24 mouse cellular contexts compared by ENCODE assay signal in genomic region chr1:132348401-132348800, GRCm38 (mm10). TPM values are rescaled to one million over a fixed set of nuclear protein-coding genes. Genes with fewer than 3 reads are reported as not detected.
"Had no signal": no experiment of that assay in that cellular context is flagged by ENCODE, and none has a peak within 500 bp of the region (broad histone marks: within the 10 kb centered on the region; RNA-seq: fewer than 3 reads in every experiment).

No protein-coding gene starts in this region.

- H3K27me3 ChIP-seq: heart, embryonic 12.5 days; hindbrain, embryonic 12.5 days; intestine, embryonic 15.5 days; limb, embryonic 12.5 days had no signal

- H3K36me3 ChIP-seq: heart, embryonic 10.5 days; heart, embryonic 12.5 days; hindbrain, embryonic 12.5 days; intestine, embryonic 15.5 days; limb, embryonic 10.5 days; limb, embryonic 12.5 days had no signal

- H3K9ac ChIP-seq: heart, embryonic 12.5 days; hindbrain, embryonic 12.5 days; hindbrain, embryonic 14.5 days; intestine, embryonic 15.5 days; limb, embryonic 12.5 days; liver, embryonic 13.5 days; liver, embryonic 15.5 days had no signal

- H3K4me1 ChIP-seq: hindbrain, embryonic 12.5 days; limb, embryonic 10.5 days; limb, embryonic 12.5 days had no signal

- H3K9me3 ChIP-seq: heart, embryonic 10.5 days; hindbrain, embryonic 12.5 days; intestine, embryonic 15.5 days; limb, embryonic 10.5 days had no signal

- H3K4me2 ChIP-seq: heart, embryonic 12.5 days; hindbrain, embryonic 12.5 days; hindbrain, embryonic 14.5 days; intestine, embryonic 15.5 days; limb, embryonic 12.5 days; liver, embryonic 11.5 days; liver, embryonic 13.5 days; liver, embryonic 15.5 days had no signal

- H3K27ac ChIP-seq: gastrocnemius, adult 2 months; hindbrain, embryonic 12.5 days; hindbrain, embryonic 14.5 days; intestine, embryonic 15.5 days; layer of hippocampus, adult 2 months; left cerebral cortex, adult 2 months; limb, embryonic 10.5 days; limb, embryonic 12.5 days; liver, embryonic 13.5 days; liver, embryonic 15.5 days had no signal

- ATAC-seq: hindbrain, embryonic 16.5 days; inflammation-experienced regulatory T-cells, adult 6 months; intestine, embryonic 15.5 days; intestine, postnatal 0 days had no signal

- DNase-seq: gastrocnemius, adult 2 months; gastrocnemius, postnatal 10 days; gastrocnemius, postnatal 25 days; heart, postnatal 10 days; heart, postnatal 4 days; kidney, postnatal 10 days; kidney, postnatal 25 days; kidney, postnatal 4 days; liver; liver, embryonic 13.5 days had no signal

- H3K4me3 ChIP-seq: gastrocnemius, adult 2 months; heart, embryonic 10.5 days; heart, embryonic 12.5 days; hindbrain, embryonic 12.5 days; intestine, embryonic 15.5 days; layer of hippocampus, adult 2 months; left cerebral cortex, adult 2 months; limb, embryonic 10.5 days; limb, embryonic 12.5 days; liver, embryonic 13.5 days; liver, embryonic 15.5 days had no signal

RNA-seq across cellular contexts. Expression of gene Klhdc8a, which starts 50.0 kb away (rescaled TPM):
- polyA plus RNA-seq: inflammation-experienced regulatory T-cells, adult 6 months; limb, embryonic 10.5 days had no signal
